Mouse (Mus musculus): ENCODE measurements at regions not wholly inside any gene's neighbourhood (a gene's known extent, or its start where the extent isn't known, plus 50 kb on each side); places are given as distances from the start of the nearest gene placed in this dataset.

DNA sequence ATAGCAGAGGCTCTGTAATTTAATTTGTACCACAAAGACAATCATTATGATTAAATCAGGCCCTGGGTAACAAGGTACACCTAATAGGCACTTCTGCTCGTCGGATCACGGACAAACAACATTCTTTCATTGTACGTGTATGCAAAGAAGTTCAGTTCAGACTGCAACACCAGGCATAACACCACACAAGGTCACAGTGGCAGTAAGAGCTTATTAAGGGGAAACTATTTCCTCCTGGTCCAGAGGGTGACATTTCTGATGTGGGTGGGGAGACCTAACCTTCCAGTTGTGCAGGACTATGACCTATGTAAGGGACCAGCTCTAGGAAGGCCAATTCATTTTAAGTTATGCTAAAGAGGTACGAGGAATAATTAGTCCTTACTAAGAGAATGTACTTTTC lies 225.0 kb upstream of the Gm9747 start:
- H3K27ac ChIP-seq (ENCODE audit: insufficient read depth, low read depth), result no peak overlapping the region
- no peak overlapping the region for H3K4me3 ChIP-seq (replicated peaks in 1 of 3; ENCODE audit: low read depth in 2 of 3, low read length in 2 of 3, poor library complexity in 1 of 3)
- H3K27me3 ChIP-seq (replicated peaks), result no peaks in the 10 kb centered on the region
- H3K9me3 ChIP-seq (replicated peaks; ENCODE audit: low read length), result no peaks in the 10 kb centered on the region
- dilution Hi-C loops (cut with MboI; ENCODE audit: extremely low pct_ligation_motif_present, extremely low pct_unique_long_range_greater_than_20kb, low sequenced_read_pairs), result no loop called here
- TF ChIP-seq JUN (IDR thresholded peaks at IDR 0.05; ENCODE audit: insufficient read depth, low read depth, low read length) (no peak), HCFC1 (IDR thresholded peaks at IDR 0.05; ENCODE audit: low read depth, low read length) (no peak)
- in situ Hi-C loops (cut with MboI; ENCODE audit: low pct_ligation_motif_present, low pct_unique_long_range_greater_than_20kb, low sequenced_read_pairs), result no loop called here
- peaks cover 0 to 13% of the 10 kb centered on the region in 2 experiments; a peak in 2 of 4 replicates for H3K4me1 ChIP-seq (ENCODE audit: control insufficient read depth in 1 of 2, insufficient read depth in 2 of 2)
- DNase-seq (ENCODE audit: extremely low read depth), result no peak
- no peaks in the 10 kb centered on the region for H3K79me2 ChIP-seq (replicated peaks; ENCODE audit: control insufficient read depth, extremely low read depth, insufficient read depth, poor library complexity, severe bottlenecking)
- no peaks in the 10 kb centered on the region for H3K36me3 ChIP-seq (replicated peaks in 1 of 2; ENCODE audit: control insufficient read depth in 1 of 2, insufficient read depth in 1 of 2, low read length in 1 of 2)
- H3K4me2 ChIP-seq (ENCODE audit: insufficient read depth, low read depth, poor library complexity, severe bottlenecking), result no peak overlapping the region
- no peak overlapping the region for H3K9ac ChIP-seq (ENCODE audit: insufficient read depth, low read depth)

DNA sequence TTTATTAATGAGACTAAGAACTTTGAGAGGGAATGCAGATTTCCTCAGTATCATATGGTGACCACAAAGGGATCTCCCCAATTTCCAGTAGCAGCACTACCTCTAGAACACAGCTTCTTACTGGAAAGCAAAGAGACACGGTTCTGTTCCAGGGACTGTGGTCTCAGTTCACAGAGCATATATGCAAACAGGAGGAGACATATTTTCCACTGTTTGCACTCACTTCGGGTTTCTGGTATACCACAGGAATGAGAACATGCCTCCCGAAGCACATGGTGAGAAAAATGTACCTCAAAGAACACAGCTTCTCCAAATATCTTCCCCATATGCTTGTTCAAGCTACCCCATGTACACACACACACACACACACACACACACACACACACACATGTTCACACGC lies 224.1 kb upstream of the Gm9747 start:
- Histone ChIP-seq H3K36me3 (replicated peaks in 1 of 2; ENCODE audit: control insufficient read depth in 1 of 2, insufficient read depth in 1 of 2, low read length in 1 of 2) (no peaks in the 10 kb centered on the region), H3K9me3 (replicated peaks; ENCODE audit: low read length) (no peaks in the 10 kb centered on the region), H3K4me1 (ENCODE audit: control insufficient read depth in 1 of 2, insufficient read depth in 2 of 2) (peaks cover 0 to 13% of the 10 kb centered on the region in 2 experiments; a peak in 2 of 4 replicates), H3K79me2 (replicated peaks; ENCODE audit: control insufficient read depth, extremely low read depth, insufficient read depth, poor library complexity, severe bottlenecking) (no peaks in the 10 kb centered on the region), H3K4me2 (ENCODE audit: insufficient read depth, low read depth, poor library complexity, severe bottlenecking) (no peak overlapping the region), H3K27ac (ENCODE audit: insufficient read depth, low read depth) (no peak overlapping the region), H3K4me3 (replicated peaks in 1 of 3; ENCODE audit: low read depth in 2 of 3, low read length in 2 of 3, poor library complexity in 1 of 3) (no peak overlapping the region), H3K9ac (ENCODE audit: insufficient read depth, low read depth) (no peak overlapping the region), H3K27me3 (replicated peaks) (no peaks in the 10 kb centered on the region)
- in situ Hi-C loops (cut with MboI; ENCODE audit: low pct_ligation_motif_present, low pct_unique_long_range_greater_than_20kb, low sequenced_read_pairs) (no loop called here), dilution Hi-C loops (cut with MboI; ENCODE audit: extremely low pct_ligation_motif_present, extremely low pct_unique_long_range_greater_than_20kb, low sequenced_read_pairs) (no loop called here)
- DNase-seq (ENCODE audit: extremely low read depth), result peak; percentile 78
- TF ChIP-seq ZC3H11A (IDR thresholded peaks at IDR 0.05; ENCODE audit: low read depth, low read length), result no peak
- no peak for TF ChIP-seq POLR2A (IDR thresholded peaks at IDR 0.05; ENCODE audit: low read depth, low read length)
- TF ChIP-seq MAX (IDR thresholded peaks at IDR 0.05; ENCODE audit: low read length), result peak; percentile 43; the same call in 1 of the 2 replicates
- no peak for TF ChIP-seq IRF4 (IDR thresholded peaks at IDR 0.05; ENCODE audit: low read depth, low read length)
- TF ChIP-seq NRF1 (IDR thresholded peaks at IDR 0.05; ENCODE audit: low read depth, low read length), result no peak
- peak; percentile 66; the same call in 1 of the 2 replicates for TF ChIP-seq MYC (IDR thresholded peaks at IDR 0.05; ENCODE audit: low read depth, low read length)
- peak; percentile 77 for TF ChIP-seq EP300 (IDR thresholded peaks at IDR 0.05; ENCODE audit: low read length)
- TF ChIP-seq ZNF384 (IDR thresholded peaks at IDR 0.05; ENCODE audit: low read depth, low read length), result no peak
- no peak for TF ChIP-seq NELFE (IDR thresholded peaks at IDR 0.05; ENCODE audit: low read depth, low read length)
- no peak for TF ChIP-seq KAT2A (IDR thresholded peaks at IDR 0.05; ENCODE audit: insufficient replicate concordance, low read length)
- no peak for TF ChIP-seq MEF2A (IDR thresholded peaks at IDR 0.05; ENCODE audit: borderline replicate concordance, low read depth, low read length)
- peak; percentile 24; the same call in 1 of the 2 replicates for TF ChIP-seq JUND (conservative IDR thresholded peaks at IDR 0.05; ENCODE audit: low read depth, low read length)
- TF ChIP-seq SMC3 (IDR thresholded peaks at IDR 0.05; ENCODE audit: low read depth, low read length), result no peak
- TF ChIP-seq JUN (IDR thresholded peaks at IDR 0.05; ENCODE audit: insufficient read depth, low read depth, low read length), result peak; percentile 37; the same call in 1 of the 2 replicates
- no peak for TF ChIP-seq BHLHE40 (IDR thresholded peaks at IDR 0.05; ENCODE audit: low read depth, low read length)
- TF ChIP-seq POLR2AphosphoS2 (IDR thresholded peaks at IDR 0.05; ENCODE audit: low read depth, low read length), result no peak
- no peak for TF ChIP-seq TBP (conservative IDR thresholded peaks at IDR 0.05; ENCODE audit: low read depth, low read length)
- no peak for TF ChIP-seq RCOR1 (conservative IDR thresholded peaks at IDR 0.05; ENCODE audit: low read depth, low read length)

All from CH12.LX (cell line).